Mouse (Mus musculus) gastrocnemius, adult 8-10 months (tissue): ENCODE data around the gene Hoxd12. TPM values are rescaled to one million over a fixed set of nuclear protein-coding genes. Genes with fewer than 3 reads are reported as not detected.

Experiments used
- DNase-seq, 2 experiments: peaks; one replicate each; pipeline ENCODE4 v3.0.0; 2022; ENCODE audit warnings: low spot score in 2 of 2
- total RNA-seq, 4 experiments: library from RNA; stranded (reverse); gene quantifications; 2 replicates each; pipeline ENCODE4 v1.2.4; 2022

Hoxd12 gene
- total RNA-seq, 4 experiments from 2014 or later: not detected

DNA sequence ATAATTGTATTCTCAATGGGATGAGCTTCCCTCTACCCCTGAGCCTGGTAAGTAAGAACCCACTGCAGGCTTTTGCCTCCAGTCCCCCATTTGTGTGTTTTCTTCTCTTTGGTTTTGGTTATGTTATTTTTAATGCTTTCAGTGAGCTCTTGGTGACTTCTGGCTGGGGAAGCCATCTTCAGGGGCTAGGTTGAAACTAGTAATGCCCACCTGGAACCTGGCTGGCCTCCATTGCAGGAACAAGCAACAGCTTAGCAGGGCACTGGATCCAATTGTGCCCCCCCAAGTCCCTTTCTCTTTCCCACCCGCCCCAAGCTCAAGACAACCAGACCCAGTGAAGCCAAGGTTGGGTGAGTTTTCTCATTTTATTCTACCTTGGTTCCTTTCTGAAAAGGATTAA, 20.6 kb downstream of the Hoxd12 start:
- no peak for DNase-seq

DNA sequence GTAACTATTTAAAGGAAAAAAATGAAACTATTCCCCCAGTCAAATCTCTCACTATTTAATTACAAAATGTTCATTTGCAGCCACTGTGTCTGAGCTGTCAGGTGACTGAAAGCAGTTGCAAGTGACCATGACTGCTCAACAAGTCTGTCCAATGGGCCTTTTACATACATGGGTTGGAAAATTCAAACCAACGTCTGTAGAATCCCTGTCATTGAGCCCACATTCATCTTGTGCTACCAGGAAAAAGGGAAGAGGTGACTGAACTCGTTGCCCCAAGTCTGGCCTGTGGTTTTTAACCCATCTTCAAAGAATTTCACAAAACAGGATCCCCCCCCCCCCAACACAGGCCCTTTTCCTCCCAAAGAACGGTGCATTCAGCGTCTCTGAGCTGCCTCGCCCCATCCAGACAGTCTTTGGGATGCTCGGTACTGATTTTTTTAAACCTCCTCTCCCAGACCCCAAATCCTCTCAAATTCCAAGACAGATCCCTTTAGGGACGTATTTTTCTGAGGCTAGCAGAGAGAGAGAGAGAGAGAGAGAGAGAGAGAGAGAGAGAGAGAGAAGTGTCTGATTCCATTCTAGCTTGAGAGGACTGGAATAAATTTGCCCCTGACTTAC, 21.1 kb downstream of the Hoxd12 start:
- DNase-seq: no peak

DNA sequence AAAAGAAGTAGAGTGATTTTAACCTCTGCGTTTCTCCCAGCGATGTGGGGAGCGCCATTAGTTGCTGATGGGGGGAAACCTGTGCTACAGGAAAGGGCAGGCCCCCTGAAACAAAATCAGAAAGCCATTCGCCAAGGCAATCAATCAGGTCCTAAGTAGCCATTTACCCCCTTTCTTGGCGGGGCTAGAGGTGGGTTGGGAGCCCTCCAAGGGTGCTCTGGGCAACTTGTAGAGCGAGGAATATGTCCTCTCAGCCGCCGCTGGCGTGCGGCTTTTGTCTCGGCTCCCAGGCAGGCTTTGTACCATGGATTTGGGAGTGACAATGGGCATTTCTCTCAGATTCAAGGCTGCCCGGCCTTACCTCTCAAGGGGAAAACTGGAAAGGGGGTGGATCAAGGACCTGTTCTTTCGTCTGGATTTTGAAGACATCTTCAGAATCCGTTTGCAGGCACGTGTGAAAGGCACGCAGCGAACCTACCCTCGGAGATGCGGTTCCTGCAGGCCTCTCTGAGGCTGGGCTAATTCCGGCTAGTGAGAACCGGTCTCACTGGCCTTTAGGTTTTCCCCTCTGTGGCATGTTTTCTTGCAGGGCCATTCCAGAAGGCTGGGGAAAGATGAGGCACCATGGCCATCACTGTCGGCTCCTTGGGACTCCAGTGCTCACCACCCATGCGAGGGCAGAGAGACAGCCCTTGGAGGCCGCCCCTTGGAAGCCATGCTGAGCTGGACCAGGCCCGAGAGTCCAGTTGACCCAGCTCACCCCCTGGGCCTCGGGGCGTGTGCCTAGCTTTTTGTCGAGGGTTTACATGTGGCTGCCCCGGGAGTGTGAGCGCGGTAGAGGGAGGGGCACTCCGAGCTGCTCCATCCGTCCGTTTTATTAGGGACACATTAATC, 21.9 kb downstream of the Hoxd12 start:
- DNase-seq: no peak

DNA sequence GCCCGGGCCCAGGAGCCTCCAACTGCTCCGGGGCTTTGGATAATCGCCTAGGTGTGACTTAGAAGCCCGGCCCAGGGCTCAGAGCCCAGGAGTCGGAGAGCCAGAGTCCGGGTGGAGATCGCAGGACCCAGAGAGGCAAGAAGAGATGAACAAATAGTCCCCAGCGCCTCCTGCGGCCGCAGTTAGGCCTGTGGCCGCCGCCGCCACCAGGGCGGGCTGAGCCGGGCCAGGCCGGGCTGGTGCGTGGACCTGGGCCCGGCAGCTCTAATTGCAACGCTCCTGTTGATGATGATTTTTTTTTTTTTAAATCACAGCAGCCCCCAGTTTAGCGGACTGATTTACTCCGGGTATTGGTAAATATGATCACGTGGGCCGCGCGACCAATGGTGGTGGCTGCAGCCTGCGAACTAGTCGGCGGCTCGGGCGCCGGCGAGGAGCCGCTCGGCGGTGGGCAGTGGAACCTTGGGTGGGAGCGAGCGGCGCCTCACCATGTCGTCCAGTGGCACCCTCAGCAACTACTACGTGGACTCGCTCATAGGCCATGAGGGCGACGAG, 22.8 kb downstream of the Hoxd12 start, which contains the start of gene Hoxd9:
Hoxd9 (plus strand) TSS at position 161 of the 555 bp plus-strand sequence.
- peak; percentile 59 to 74 for DNase-seq

DNA sequence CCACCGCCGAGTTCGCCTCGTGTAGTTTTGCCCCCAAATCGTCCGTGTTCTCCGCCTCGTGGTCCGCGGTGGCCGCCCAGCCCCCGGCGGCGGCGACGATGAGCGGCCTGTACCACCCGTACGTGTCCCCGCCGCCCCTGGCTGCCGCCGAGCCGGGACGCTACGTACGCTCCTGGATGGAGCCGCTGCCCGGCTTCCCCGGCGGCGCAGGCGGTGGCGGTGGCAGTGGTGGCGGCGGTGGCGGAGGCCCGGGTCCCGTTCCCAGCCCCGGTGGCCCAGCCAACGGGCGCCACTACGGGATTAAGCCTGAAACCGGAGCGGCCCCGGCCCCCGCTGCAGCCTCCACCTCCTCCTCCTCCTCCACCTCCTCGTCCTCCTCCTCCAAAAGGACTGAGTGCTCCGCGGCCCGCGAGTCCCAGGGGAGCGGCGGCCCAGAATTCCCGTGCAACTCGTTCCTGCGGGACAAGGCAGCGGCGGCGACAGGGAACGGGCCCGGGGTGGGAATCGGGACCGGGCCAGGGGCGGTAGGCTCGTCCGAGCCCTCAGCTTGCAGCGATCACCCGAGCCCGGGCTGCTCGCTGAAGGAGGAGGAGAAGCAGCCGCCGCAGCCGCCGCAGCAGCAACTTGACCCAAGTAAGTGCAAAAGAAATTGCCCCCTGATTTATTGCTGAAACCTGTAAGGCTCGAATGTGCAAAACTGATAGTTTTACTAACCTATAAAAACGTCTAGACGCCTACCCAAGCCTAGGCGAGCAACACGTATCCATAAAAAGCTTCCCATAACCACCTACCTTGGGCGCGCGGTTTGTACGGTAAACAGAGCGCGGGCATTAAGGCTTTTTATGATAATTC, 23.6 kb downstream of the Hoxd12 start:
- peak; percentile 37 to 48 for DNase-seq

DNA sequence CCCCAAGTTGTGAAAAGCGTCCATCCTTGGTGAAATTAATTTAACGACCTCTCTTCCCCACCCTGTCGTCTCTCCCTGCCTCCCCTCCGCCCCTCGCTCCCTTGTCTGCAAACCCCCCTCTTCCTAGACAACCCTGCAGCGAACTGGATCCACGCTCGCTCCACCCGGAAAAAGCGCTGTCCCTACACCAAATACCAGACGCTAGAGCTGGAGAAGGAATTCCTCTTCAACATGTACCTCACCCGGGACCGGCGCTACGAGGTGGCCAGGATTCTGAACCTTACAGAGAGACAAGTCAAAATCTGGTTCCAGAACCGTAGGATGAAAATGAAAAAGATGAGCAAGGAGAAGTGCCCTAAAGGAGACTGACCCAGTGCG, 24.2 kb downstream of the Hoxd12 start:
- no peak for DNase-seq

DNA sequence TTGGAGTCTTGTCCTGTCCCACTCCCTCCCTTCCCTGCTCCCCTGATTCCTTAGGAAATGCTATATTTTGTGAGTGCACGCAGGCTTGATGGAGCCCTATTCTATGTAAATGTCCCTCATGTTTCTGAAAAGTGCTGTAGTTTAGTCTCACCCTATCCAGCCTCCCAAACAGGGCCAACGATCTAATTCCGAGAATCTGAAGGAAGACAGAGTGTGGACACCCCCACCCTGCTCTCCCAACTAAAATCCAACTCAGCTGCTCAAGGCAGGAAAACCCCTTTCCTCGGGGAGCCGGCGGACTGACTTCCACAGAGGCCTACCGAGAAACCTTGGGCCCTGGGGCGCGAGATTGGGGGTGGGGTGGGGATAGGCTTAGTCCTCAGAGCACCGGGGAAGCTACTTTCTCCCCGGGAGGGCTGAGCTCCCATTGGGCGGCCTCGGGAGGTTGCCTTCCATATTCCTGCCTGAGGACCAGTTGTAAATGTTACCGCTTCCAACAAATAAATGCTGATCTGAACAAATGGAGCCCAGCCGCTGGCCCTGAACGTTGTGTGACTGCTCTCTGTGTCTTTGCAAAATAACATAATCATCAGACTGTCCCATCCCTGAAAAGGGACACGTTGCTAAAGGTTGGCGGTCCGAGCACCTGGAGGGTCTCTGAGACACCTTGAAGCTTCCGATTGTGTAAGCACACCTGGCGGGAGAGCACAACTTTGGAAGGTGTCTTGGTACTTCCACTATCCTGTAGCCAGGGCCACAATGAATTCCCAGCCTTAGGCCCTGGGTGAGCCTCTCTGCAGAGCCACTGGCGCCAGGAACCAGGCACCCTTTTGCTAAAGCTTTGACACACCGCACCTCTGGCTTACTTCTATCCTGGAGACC, 25.1 kb downstream of the Hoxd12 start:
- DNase-seq: no peak

DNA sequence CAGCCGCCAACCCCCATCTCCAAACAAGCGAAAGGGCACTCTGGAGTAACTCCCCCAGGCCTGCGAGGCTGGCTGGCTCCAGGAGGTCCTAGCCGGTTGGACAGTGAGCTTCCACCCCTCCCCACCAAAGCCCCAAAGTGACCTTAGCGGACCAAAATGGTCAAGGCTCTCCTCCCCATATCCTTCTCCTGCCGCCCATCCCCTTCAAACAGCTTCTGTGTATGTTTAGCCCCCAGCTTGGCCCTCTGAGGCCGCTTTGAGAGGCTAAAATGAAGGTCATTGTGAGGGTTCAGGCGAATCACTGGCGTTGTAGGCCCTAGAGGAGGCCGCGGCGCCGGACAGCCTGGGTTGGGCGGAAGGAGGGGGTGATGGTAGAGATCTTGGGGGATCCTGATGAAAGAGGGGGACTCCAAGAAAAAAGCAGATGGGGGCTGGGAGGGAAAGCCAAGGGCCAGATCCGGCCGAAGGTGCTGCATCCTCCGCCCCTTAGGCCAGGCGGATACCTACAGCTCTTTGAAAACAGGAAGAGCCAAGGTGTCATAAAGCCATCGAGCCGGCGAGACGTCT, 25.8 kb downstream of the Hoxd12 start:
- no peak for DNase-seq

DNA sequence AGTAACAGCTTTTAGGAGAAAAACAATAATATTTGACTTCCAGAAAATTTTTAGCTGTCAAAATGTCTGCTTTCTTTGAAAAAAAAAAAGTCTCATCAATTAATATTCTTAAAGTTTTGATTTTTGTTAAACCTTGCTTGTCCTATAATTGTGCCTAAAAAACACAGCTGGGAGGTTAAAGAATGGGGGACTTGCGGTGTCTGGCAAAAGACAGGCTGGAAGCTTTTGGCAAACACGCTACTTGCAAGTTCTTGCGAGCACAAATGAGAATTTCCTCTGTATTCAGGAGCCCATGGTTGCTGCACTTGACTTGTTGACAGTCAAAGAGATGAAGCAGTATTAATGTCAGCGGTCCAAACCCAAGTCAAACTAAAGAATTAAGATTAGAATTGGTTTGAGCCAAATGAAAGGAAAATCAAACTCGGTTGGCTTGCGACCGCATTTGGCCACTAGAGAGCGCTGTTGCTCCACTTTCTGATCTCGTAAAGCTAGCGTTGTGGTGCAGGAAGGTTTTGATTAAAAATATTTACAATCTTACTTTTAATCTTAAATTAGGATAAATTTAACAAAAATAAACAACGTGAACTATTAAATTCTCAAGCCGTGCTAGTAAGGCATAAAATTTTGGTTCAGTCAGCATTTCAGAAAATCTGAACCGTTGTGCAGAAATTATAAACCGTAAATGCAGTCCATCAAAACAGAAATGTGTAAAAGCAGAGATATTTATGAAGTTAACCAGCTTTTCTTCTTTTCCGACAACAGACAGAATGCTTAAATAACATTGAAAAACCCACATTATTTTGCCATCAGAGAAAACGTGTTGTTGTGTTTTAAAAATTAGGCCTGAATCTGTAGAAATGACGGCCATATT, 27.4 kb downstream of the Hoxd12 start:
- DNase-seq: peak in 1 of 2 experiments; percentile 53

DNA sequence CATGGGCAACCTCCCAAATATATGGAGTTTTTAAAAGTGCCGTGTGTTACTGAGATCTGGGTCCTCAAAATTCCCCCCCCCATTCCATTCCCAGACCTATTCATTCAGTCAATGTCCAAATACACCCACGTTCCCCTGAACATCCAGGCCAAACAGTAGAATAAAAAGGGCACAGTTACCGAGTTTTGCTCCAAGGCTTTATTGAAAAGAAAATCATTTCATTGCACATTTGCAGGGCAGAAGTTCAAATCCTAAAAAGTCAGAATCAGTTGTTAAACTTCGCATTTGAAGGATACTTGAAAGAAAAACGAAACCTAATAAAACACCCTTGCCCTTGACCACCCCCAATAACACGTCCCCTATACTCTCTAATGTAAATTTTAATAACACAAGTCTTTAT, 28.0 kb downstream of the Hoxd12 start:
- no peak for DNase-seq

DNA sequence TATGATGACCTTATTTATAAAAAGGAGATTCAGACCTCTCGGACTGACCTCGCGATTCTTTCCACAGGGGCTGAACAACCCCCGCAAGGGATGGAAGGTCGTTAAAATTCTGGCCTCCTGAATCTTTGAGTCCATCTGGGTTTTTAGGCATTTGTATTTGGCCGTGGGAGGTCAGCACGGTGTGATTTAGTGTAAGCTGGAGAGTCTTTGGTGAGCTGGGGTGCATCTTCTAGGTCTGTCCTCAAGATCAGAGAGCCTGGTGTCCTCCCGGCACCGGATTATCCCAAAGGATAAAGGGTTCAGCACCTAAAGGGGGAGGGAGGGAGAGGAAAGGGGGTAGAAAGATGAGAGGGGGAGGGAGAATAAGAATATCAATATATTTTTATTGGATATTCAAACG, 28.5 kb downstream of the Hoxd12 start:
- DNase-seq: no peak

DNA sequence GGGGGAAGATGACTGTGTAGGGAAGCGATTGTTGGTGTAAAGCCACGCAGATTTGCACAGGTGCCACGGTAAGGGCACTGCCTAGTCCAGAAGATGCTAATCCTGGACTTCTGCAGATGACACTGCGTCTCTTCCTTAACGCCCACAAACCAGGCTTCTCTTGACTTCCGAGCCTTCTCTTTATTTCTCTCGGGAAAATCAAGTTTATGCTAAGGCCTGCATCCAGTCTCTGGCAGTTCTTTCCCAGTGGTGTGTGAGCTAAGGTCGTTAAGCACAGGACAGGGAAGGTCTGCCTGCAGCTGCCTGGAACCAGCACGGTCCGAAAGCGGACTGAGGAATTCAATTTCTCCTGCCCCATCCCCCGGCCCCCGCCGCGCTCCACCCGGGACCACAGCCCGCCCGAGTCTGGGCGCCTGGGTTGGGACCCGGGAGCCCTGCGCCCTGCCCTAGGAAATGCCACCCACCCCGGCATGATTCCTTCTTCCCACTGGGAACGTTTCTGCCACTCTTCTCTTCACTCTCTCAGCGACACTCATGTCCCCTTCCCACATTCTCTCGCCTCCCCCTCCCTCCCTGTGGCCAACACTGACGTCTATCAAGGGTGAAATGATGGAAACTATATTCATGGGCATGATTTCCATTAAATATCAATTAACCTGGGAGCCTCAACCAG, 29.0 kb downstream of the Hoxd12 start:
- no peak for DNase-seq

DNA sequence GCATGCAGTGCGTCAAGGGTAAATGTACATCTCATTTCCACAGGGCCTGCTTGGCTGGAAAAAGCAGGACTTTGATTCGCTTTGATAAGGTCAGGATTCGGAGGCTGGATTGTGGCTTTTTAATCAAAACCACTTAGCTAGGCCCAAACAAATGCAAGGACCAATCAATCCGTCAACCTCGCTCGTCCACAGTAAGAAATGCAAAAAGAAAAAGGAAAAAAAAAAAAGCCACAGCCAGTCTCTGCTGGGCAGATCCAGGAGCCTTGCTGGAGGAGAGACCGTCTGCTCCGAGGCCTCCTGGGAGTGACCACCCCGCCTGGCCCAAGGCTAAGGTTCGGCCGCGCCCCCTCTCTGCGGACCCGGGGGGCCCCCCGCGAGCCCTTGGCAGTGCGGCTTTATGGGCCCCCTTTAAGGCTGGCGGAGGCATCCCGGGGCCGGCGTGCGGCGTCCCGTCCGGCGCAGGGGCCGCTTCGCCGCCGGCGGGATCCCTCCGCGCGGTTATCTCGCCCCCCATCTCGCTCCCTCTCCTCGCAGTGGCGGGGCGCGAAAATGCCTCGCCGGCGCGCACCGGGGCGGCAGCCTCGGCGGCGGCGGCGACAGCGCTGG, 29.7 kb downstream of the Hoxd12 start, which contains the start of gene Hoxd8:
Hoxd8 (plus strand) TSS at position 223 of the 606 bp plus-strand sequence.
- DNase-seq: peak; percentile 51 to 70

DNA sequence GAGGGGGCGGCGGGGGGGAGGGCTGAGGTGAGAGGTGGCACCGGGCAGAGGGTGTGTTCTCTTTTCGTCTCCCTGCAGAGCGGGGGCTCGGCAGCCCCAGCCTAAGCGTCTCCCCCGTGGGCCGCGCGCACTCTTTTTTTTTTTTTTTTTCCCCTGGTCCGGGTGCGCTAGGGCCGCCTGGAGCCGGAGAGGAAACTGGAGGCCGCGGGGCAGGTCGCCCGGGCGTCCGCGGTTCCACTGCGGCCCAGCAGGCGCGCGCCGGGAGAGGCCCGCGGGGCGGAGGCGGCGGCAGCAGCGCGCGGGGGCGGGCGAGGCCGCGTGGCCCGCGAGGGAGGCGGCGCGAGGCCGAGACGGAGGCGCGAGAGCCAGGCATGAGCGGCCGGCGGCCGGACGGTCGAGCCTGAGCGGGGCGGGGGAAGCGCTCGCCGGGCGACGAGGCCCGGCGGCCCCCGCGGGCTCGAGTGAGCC, 30.2 kb downstream of the Hoxd12 start:
- no peak for DNase-seq

DNA sequence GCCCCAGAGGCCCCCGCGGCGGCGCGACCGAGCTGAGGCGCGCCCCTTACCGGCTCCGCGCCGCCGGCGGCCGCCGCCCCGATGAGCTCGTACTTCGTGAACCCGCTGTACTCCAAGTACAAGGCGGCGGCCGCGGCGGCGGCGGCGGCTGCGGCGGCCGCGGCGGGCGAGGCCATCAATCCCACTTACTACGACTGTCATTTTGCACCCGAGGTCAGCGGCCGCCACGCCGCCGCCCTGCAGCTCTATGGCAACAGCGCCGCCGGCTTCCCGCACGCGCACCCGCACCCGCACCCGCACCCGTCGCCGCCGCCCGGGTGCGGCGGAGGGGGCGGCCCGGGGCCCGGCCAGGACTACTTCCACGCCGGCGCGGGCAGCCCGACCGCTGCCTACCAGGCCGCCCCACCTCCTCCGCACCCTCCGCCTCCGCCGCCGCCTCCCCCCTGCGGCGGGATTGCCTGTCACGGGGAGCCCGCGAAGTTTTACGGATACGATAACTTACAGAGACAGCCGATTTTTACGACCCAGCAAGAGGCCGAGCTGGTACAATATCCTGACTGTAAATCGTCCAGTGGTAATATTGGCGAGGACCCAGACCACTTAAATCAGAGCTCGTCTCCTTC, 30.8 kb downstream of the Hoxd12 start:
- no peak for DNase-seq

DNA sequence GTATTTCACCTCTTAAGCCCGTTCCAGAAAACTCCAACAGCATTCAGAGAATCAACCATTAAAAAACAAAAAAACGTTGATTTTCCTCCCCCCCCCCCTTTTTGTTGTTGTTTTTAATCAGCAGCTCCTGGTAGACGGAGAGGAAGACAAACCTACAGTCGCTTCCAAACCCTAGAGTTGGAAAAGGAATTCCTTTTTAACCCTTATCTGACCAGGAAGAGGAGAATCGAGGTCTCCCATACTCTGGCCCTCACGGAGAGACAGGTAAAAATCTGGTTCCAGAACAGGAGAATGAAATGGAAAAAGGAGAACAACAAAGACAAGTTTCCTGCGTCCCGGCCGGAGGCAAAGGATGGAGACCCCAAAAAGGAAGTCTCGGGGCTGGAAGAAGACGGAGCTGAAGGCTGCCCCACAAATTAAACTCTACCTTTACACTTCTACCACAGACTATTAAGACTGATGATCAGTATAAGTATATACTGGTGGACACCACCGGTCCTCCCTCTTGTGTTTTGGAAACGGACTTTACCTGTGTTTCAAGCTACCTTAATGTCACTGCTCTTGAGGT, 31.7 kb downstream of the Hoxd12 start:
- DNase-seq: no peak

DNA sequence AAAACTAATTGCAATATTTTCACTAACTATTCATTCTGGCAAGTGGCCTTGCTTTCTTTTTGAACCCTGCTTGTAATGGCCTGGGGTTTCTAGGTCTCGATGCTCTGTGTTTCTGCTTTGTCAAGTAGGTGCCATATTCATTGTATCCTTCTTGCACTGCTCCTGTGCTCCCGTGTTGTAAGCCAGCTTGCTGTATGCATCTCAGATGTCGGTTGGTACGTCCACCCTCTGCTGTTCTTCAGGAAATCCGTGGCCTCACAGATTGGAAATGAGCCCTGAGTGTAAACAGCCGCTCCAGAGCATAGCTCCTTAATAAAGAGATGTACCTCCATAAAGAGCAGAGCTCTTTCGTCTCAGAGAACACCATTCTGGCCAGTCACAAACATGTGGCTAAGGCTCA, 32.8 kb downstream of the Hoxd12 start:
- DNase-seq: no peak
